Mouse (Mus musculus) G1E (cell line): ENCODE data around the gene Grhl3.

Source experiments
- CTCF ChIP-seq: IDR thresholded peaks from 2 replicates; pipeline ENCODE4 v1.5.1; 2012; ENCODE audit warnings: low read depth, low read length, inconsistent platforms, mixed read lengths
- GATA1 ChIP-seq: IDR thresholded peaks from 2 replicates; pipeline ENCODE4 v1.6.1; 2012; ENCODE audit warnings: borderline replicate concordance, low read length, inconsistent platforms, mixed read lengths
- POLR2AphosphoS5 ChIP-seq: IDR thresholded peaks from 2 replicates; pipeline ENCODE4 v1.6.1; 2012; ENCODE audit warnings: low read depth, low read length, inconsistent platforms; ENCODE audit not compliant: insufficient replicate concordance
- TAL1 ChIP-seq: conservative IDR thresholded peaks from 2 replicates; pipeline ENCODE4 v1.6.1; 2012; ENCODE audit warnings: low read depth, low read length, inconsistent platforms, mixed read lengths

DNA sequence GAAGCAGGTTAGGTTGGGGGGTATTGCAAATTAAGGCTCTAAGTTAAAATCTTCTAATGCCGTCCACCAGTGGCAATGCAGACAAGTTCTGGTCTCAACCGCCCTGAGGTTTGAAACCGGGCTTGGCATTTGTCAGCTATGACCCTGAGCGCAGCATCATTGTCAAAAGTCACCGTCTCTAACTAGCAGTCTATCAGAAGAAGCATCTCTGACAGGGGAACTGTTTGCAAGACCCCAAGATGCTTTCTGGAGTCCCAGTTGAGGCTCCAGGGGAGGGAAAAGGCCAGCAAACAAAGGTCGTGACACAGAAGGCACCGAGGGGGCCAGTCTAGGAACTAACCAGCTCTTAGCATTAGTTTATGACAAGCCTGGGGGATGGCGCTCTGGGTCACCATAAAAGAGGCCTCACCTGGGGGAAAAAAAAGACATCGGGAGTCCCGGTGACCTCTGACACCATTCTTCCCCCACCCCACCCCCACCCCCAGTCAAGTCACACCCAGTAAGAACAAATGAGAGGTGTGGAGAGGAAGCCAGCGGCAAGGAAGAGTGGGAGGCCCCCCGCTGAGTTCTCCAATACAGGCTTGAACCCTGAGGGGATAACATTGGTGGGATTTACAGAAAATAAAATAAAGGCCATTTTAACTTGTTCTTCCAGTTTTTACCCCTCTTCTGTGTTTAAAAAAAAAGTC is 7.9 kb upstream of the Grhl3 start:
- TF ChIP-seq GATA1, result no peak
- no peak for TF ChIP-seq CTCF
- no peak for TF ChIP-seq POLR2AphosphoS5
- TF ChIP-seq TAL1, result no peak
